Mouse (Mus musculus): ENCODE measurements around the gene Ccdc88a.
A peak's percentile ranks its signal among the peaks of the same experiment; 100 is the strongest.

Gene Ccdc88a

GRCm38 (mm10) chr11:29373396-29374273 is at the start of gene Ccdc88a:
Gene Ccdc88a (plus strand): TSS chr11:29373658.
- peak; percentile 98 to 99 for DNase-seq (ENCODE audit: inconsistent age in 2 of 2, low spot score in 1 of 2)

GRCm38 (mm10) chr11:29335505-29335904 is 38.0 kb upstream of the Ccdc88a start:
- peak; percentile 50 to 63 for DNase-seq (ENCODE audit: inconsistent age in 2 of 2, low spot score in 1 of 2)

GRCm38 (mm10) chr11:29341259-29341658 is 32.2 kb upstream of the Ccdc88a start:
- no peak for DNase-seq (ENCODE audit: inconsistent age in 2 of 2, low spot score in 1 of 2)

GRCm38 (mm10) chr11:29344891-29345657 is 28.4 kb upstream of the Ccdc88a start:
- no peak for DNase-seq (ENCODE audit: inconsistent age in 2 of 2, low spot score in 1 of 2)

- peak in 1 of 2 experiments; percentile 4 for DNase-seq (ENCODE audit: inconsistent age in 2 of 2, low spot score in 1 of 2)
These were observed 27.7 kb upstream of the Ccdc88a start for GRCm38 (mm10) chr11:29345673-29346286.

- DNase-seq (ENCODE audit: inconsistent age in 2 of 2, low spot score in 1 of 2) = no peak
These were observed 22.6 kb upstream of the Ccdc88a start for GRCm38 (mm10) chr11:29350891-29351290.

GRCm38 (mm10) chr11:29352214-29352613 is 21.2 kb upstream of the Ccdc88a start:
- DNase-seq (ENCODE audit: inconsistent age in 2 of 2, low spot score in 1 of 2) = no peak

GRCm38 (mm10) chr11:29368161-29368560 is 5.3 kb upstream of the Ccdc88a start:
- no peak for DNase-seq (ENCODE audit: inconsistent age in 2 of 2, low spot score in 1 of 2)

GRCm38 (mm10) chr11:29373050-29373395 is 435 bp upstream of the Ccdc88a start:
- no peak for DNase-seq (ENCODE audit: inconsistent age in 2 of 2, low spot score in 1 of 2)

- no peak for DNase-seq (ENCODE audit: inconsistent age in 2 of 2, low spot score in 1 of 2)
These were observed 807 bp downstream of the Ccdc88a start for GRCm38 (mm10) chr11:29374274-29374656.

GRCm38 (mm10) chr11:29376635-29377034 is 3.2 kb downstream of the Ccdc88a start:
- DNase-seq (ENCODE audit: inconsistent age in 2 of 2, low spot score in 1 of 2) = no peak

- no peak for DNase-seq (ENCODE audit: inconsistent age in 2 of 2, low spot score in 1 of 2)
These were observed 5.3 kb downstream of the Ccdc88a start for GRCm38 (mm10) chr11:29378751-29379150.

GRCm38 (mm10) chr11:29383493-29383892 is 10.0 kb downstream of the Ccdc88a start:
- DNase-seq (ENCODE audit: inconsistent age in 2 of 2, low spot score in 1 of 2) = no peak

GRCm38 (mm10) chr11:29384001-29384400 is 10.5 kb downstream of the Ccdc88a start:
- DNase-seq (ENCODE audit: inconsistent age in 2 of 2, low spot score in 1 of 2) = no peak

GRCm38 (mm10) chr11:29384617-29385016 is 11.2 kb downstream of the Ccdc88a start:
- DNase-seq (ENCODE audit: inconsistent age in 2 of 2, low spot score in 1 of 2) = no peak

- no peak for DNase-seq (ENCODE audit: inconsistent age in 2 of 2, low spot score in 1 of 2)
These were observed 16.5 kb downstream of the Ccdc88a start for GRCm38 (mm10) chr11:29389913-29390312.

- DNase-seq (ENCODE audit: inconsistent age in 2 of 2, low spot score in 1 of 2) = no peak
These were observed 21.8 kb downstream of the Ccdc88a start for GRCm38 (mm10) chr11:29395135-29395746.

- DNase-seq (ENCODE audit: inconsistent age in 2 of 2, low spot score in 1 of 2) = no peak
These were observed 26.9 kb downstream of the Ccdc88a start for GRCm38 (mm10) chr11:29400374-29400773.

- no peak for DNase-seq (ENCODE audit: inconsistent age in 2 of 2, low spot score in 1 of 2)
These were observed 32.8 kb downstream of the Ccdc88a start for GRCm38 (mm10) chr11:29406292-29406691.

GRCm38 (mm10) chr11:29423496-29423895 is 50.0 kb downstream of the Ccdc88a start:
- no peak for DNase-seq (ENCODE audit: inconsistent age in 2 of 2, low spot score in 1 of 2)

GRCm38 (mm10) chr11:29428774-29429173 is 55.3 kb downstream of the Ccdc88a start:
- DNase-seq (ENCODE audit: inconsistent age in 2 of 2, low spot score in 1 of 2) = peak; percentile 69 to 83
